Mouse (Mus musculus): ENCODE measurements around the gene Megf11.
"Not testable (repeated sequence)": the region's sequence is repeated elsewhere in the genome, so short reads cannot be mapped to it uniquely, and the experiment has no call there.

Megf11 gene

GRCm38 (mm10) chr9:64471336-64471735 is 85.9 kb downstream of the Megf11 start:
- DNase-seq = no peak

DNA sequence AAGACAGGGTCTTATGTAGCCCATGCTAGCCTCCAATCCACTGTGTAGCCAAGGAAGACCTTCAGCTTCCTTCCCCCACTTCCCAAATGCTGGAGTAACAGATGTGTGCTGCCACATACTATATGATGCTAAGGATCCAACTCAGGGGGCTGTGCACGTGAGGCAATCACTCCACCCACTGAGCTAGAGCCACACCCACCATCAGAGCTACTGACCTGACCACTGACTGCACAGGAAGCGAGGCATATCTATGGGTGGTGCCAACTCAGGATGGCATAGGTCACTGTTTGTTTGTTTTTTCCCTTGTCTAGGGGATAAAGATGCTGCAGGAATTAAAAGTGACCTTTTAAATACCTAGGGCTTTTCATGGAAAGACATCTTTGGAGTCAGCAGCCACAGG is 86.7 kb downstream of the Megf11 start:
- no peak for DNase-seq

- DNase-seq = no peak
Observed at GRCm38 (mm10) chr9:64472743-64473142, 87.3 kb downstream of the Megf11 start.

- no peak for DNase-seq
Observed at GRCm38 (mm10) chr9:64473170-64473569, 87.7 kb downstream of the Megf11 start.

DNA sequence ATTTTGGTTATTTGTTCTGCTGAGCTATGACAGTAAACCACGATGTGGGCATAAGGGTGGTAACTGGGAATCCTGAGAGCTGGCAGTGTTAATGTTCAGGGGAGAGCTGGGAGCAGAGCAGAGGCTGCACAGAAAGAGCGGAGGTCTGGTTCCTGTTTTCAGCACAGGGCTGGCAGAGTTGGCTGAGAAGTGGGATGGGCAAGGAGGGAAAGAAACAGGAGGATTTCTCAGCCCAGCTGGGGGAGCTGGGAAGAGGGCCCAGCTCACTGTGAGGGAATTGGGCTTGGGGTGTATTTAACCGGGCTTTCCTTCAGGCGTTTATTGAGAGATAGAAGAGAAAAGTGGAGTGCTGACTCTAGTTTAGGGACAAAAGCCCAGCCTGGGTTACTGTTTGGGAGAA is 88.3 kb downstream of the Megf11 start:
- peak; percentile 40 for DNase-seq

GRCm38 (mm10) chr9:64474142-64474541 is 88.7 kb downstream of the Megf11 start:
- no peak for DNase-seq

- no peak for DNase-seq
Observed at GRCm38 (mm10) chr9:64475942-64476341, 90.5 kb downstream of the Megf11 start.

GRCm38 (mm10) chr9:64477397-64477796 is 92.0 kb downstream of the Megf11 start:
- DNase-seq = not testable (repeated sequence)

DNA sequence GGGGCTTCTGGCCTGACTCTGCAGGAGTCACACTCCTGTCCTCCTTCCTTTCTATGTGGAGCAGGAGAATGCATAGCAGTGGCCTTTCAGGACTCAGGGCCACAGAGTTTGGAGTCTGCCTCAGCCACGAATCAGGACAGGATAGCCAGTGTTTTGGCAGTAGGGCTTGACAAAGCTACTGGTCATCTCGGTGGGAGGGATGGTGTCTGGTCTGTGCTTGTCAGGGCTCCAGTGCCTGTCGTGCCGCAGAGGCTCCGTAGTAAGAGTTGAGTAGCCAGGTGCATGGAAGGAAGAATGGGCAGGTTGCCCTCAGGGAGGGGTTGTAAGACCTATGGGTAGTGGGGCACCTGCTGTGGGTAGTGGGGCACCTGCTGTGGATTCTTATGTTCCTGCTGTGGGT is 96.7 kb downstream of the Megf11 start:
- DNase-seq = no peak

GRCm38 (mm10) chr9:64487377-64487776 is 102.0 kb downstream of the Megf11 start:
- no peak for DNase-seq

DNA sequence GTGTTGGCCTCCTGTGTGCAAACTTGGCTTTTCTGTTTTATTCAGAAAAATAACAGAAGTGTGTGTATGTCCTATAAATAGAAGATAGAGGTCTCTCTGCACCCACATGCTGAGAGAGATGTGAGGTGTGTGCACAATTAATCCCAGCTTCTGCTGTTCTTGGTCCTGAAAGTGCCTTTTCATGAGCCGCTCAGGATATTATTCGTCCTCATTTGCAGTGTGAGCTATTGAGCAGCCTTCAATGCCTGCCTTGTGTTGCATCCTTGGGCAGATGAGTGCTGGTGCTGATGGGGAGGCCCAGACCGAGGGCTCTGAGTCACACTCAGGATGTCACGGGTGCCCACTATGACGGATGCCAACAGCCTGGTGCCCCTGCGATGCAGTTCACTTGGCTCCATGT is 109.2 kb downstream of the Megf11 start:
- DNase-seq = no peak

DNA sequence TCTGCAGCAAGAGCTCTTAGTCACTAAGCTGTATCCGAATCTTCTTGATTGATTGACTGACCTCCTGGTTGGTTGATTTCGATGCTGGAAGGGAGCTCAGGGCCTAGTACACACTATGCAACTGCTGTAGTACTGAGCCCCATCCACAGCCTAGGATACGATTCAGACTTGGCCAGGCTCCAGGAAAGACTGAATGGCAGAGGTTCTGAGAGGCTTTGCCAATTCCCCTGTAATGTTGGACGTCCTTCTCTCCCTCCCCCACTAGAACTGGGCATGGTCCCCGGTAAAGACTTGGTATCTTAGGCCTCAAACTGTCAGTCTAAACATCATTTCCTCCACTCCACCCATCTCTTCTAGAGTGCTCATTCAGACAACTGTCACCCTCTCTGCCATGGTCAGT is 113.5 kb downstream of the Megf11 start:
- no peak for DNase-seq

- DNase-seq = peak; percentile 58
Observed at GRCm38 (mm10) chr9:64501211-64501610, 115.8 kb downstream of the Megf11 start.

DNA sequence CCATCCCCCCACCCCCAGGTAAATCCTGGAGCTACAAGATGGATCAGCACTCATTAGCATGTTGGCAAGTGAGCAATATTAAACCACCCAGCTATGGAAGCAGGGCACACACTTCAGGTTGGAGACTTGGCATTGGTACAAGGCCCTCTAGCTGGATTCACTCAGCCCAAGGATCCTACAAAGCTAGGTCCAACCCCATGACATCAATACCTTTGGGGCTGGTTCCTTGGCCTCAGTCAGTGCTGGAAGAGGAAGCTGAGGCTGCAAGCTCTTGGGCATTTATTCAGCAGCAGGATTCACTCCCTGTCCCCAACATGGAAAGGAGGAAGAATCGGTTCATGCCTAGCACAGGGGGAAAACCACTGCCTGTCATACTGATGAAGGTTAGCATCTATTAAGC is 118.6 kb downstream of the Megf11 start:
- DNase-seq = no peak

DNA sequence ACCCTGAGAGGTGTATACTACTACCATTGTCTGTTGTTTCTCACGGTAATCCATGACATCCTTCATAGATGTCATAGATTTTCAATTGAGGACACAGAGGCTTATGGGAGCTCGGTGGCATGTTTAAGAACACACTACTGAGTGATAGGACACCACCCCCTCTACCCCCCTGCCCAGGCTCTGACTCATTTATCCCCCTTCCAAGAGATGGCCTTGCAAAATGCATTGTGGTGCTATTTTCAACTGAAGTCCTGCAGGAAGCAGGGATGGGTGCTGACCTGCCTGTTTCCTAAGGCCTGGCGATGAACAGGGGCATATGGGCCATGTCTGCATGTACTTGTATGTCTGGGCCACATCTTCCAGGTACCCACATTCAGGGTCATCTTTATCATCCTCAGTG is 119.0 kb downstream of the Megf11 start:
- DNase-seq = no peak

- no peak for DNase-seq
Observed at GRCm38 (mm10) chr9:64504921-64505320, 119.5 kb downstream of the Megf11 start.

DNA sequence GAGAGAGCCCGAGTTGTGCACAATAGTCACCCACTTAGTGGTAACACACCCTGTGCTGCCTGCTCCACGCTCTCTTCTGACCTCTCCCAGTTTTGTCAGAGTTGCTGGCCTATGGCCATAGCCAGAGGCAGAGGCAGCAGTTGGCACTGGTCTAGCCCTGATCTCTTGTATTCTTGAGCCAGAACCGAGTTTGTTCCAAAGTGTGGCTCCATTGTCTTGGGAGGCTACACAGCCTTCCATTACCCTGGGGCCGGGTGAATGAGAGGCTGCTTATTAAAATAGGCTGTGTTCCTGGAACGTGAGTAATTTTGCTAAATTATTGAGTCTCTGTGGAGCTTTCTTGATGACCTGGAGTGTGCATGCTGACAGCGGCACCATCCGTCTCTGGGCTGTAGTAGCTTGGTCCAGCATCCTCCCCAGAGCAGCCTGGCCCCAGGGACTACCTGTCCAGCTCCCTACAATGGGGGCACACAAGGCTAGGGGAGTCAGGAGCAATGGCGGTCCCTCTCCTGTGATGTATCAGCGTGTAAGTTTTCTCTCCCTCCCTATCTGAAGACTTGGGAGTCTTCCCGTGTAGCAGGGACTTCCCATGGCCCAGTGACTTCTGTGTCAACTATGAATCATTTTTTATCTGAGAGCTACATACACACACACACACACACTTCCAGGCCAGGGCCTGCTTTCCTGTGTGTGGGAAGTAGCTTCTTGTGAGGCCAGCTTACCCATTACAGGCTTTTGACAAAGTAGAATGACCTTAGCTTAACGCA is 121.2 kb downstream of the Megf11 start:
- no peak for DNase-seq

DNA sequence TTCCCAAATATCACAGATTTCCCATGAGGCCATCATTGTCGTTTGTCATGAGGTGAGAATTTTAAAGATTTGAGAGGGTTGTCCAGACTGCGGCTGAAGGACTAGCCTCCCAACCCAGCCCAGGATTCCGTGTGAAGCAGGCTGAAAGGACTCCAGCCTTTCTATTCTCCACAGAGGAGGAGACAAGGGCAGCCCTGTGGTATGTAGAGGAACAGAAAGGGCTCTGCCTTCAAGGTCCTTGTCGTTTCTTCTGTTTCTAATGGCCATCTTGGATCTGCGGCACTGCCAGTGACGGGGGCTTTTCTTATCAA is 121.7 kb downstream of the Megf11 start:
- no peak for DNase-seq

DNA sequence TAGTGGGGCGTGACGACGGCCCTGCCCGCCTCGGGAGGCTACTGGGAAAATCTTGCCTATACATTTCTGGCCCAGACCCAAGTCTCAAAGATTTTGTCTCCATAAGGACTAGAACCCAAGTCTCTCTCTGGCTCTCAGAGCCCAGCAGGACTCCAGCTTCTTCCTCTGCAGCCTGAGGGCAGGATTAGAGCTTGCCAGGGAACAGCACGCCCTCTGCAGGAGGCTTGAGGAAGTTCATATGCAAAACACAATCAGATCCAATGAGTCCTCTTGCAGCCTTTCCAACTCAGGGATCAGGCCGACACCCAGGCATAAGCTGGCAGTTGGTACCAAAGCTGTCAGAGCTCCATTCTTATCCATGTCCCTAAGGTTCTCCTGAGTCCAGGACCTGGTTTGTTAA is 122.6 kb downstream of the Megf11 start:
- DNase-seq = no peak

GRCm38 (mm10) chr9:64514826-64515225 is 129.4 kb downstream of the Megf11 start:
- DNase-seq = no peak

DNA sequence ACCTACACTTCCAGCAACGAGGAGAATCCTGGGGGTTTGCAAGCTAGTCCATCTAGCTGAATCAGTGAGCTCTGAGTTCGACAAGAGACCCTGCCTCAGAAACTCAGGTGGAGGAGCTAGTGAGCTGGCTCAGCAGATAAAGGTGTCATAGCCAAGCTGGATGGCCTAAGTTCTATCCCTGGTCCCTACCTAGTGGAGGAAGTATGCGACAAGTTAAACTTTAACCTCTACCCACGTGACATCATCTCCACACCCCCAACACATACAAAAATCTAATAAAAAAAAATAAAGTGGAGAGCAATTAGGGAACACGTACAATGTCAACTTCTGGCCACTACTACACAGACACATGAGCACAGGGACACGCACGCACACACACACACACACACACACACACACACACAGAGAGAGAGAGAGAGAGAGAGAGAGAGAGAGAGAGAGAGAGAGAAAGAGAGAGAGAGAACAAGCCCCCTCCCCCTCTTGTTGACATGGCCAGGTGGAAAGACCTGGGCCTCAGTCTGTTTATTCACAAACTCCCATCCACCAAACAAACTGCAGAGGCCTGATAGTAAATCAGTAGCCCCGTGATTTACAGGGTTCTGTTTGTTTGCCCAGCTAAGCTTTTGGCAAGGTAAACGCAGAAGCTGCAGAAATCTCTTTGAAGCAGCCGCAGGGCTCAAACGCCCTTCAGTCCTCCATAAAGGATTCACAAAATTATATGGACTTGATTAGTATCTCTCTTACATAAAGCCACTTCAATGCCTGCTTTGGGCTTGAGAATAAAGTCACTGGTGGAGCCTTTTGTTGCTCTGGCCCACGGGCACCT is 134.7 kb downstream of the Megf11 start:
- no peak for DNase-seq

DNA sequence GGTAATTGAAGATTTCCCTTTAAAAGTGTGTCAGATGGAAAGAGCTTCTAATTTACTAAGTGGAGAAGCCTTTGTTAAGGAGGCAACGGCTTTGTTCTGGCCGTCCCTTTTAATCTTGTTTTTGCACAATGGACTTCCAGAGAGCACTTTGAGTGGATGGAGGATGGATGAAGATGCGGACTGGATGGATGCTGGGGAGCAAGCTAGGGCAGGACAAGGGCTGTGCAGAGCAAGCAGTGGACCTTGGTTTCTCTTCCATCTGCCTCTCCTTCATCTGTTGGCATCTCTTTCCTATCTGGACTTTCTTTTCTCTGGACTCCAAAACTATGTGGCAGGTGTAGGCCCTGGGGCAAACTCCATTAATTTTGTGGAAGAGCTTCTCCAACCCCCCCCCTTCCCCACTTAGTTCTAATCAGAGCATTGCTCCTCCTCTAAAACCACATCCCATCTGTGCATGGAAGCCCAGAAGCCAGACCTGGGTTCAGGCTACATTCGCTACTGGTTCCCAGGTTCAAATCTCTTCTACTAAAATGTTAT is 135.4 kb downstream of the Megf11 start:
- no peak for DNase-seq

DNA sequence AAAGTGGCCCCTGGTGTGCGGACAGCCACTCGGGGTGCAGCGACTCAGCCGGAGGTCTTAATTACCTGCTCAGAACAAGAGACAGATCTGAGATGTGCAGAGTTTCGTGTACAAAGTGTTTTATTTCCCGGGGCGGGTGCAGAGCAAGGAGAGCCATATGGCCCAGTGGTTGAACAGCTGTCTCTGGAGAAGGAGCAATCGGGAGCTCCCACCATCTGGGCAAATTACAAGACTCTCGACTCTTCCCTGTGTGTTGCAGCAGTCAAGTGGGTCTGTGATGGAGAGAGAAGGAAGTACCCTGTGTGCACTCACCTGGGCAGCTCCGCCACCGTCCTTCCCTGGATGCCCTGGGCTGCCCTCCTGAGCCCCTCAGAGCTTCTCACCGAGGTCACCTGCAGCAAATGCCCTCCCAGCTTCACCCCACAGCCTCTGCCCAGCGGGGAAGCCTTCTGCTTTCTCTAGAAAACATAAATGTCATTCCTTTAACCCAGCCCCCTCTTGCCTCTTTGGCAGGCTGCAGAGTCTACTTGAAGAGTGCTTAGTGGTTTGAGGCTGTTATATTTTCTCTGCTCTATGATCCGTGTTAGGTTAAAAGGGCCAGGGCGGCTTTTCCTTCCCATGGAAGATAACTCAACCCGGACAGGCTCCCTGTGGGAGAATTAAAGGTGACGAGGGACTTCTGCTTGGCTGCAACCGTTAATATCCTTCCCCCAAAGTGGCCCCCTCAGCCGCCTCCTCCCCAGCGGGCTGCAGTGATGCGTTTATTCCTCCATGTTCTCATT is 138.0 kb downstream of the Megf11 start:
- no peak for DNase-seq

Measured in right cerebral cortex, postnatal 25 days (tissue).